Mouse (Mus musculus) layer of hippocampus, adult 18-20 months (tissue): ENCODE measurements around the gene Otulin. TPM values are rescaled to one million over a fixed set of nuclear protein-coding genes. Genes with fewer than 3 reads are reported as not detected.

ENCODE experiments used
- DNase-seq, 2 experiments: peaks; one replicate each; pipeline ENCODE4 v3.0.0; 2022; ENCODE audit warnings: low spot score in 2 of 2
- microRNA-seq, 2 experiments: library from miRNA; unstranded; fragments of <30 nt; microRNA quantifications; one replicate each; pipeline ENCODE4 v1.2.0; 2021
- total RNA-seq, 2 experiments: library from RNA; stranded (reverse); gene quantifications; 2 replicates each; pipeline ENCODE4 v1.2.3; 2021

Gene Otulin
- total RNA-seq, 2 experiments from 2014 or later = 20.7 to 21.4 TPM

- no peak for DNase-seq
Observed at GRCm38 (mm10) chr15:27506893-27507596, 123.4 kb downstream of the Otulin start.

GRCm38 (mm10) chr15:27506127-27506886 lies 124.2 kb downstream of the Otulin start:
- no peak for DNase-seq

GRCm38 (mm10) chr15:27503801-27504730 lies 126.4 kb downstream of the Otulin start:
- no peak for DNase-seq

- no peak for DNase-seq
Observed at GRCm38 (mm10) chr15:27503221-27503620, 127.3 kb downstream of the Otulin start.

GRCm38 (mm10) chr15:27502338-27502737 lies 128.2 kb downstream of the Otulin start:
- no peak for DNase-seq

GRCm38 (mm10) chr15:27500390-27500789 lies 130.1 kb downstream of the Otulin start:
- no peak for DNase-seq

GRCm38 (mm10) chr15:27498078-27498477 lies 132.4 kb downstream of the Otulin start:
- no peak for DNase-seq

- DNase-seq = no peak
Observed at GRCm38 (mm10) chr15:27497300-27497997, 133.0 kb downstream of the Otulin start.

GRCm38 (mm10) chr15:27496596-27497299 lies 133.7 kb downstream of the Otulin start:
- DNase-seq = no peak

- peak in 1 of 2 experiments; percentile 30 for DNase-seq
Observed at GRCm38 (mm10) chr15:27495981-27496401, 134.5 kb downstream of the Otulin start.

- no peak for DNase-seq
Observed at GRCm38 (mm10) chr15:27493516-27493915, 137.0 kb downstream of the Otulin start.

GRCm38 (mm10) chr15:27492734-27493133 lies 137.8 kb downstream of the Otulin start:
- no peak for DNase-seq

Small RNA genes within 50 kb of the gene (microRNA-seq; reads per million reads assigned to microRNA genes)
- 1.7 to 3.1 reads per million in 2 experiments for gene Mir7117

Other genes starting within 250 kb of the Otulin start
- 100 to 1,000 TPM; 168 to 173 TPM for gene Ank, start 164.0 kb downstream of the Otulin start, total RNA-seq
- gene Otulinl, start 50.9 kb upstream of the Otulin start, total RNA-seq = 10 to 100 TPM; 27.8 to 29.1 TPM